Mouse (Mus musculus) ES-E14 (cell line): Measurements from ENCODE around the gene Chrna5.

Source experiments
- HCFC1 ChIP-seq: IDR thresholded peaks from 2 replicates; pipeline ENCODE4 v1.6.1; 2012; ENCODE audit warnings: low read length, inconsistent platforms, borderline replicate concordance; ENCODE audit not compliant: insufficient read depth
- MAFK ChIP-seq: IDR thresholded peaks from 2 replicates; pipeline ENCODE4 v1.6.1; 2014; ENCODE audit warnings: mild to moderate bottlenecking, low read depth, low read length, inconsistent platforms; ENCODE audit not compliant: insufficient read depth
- ZC3H11A ChIP-seq: IDR thresholded peaks from 2 replicates; pipeline ENCODE4 v1.6.1; 2012; ENCODE audit warnings: low read depth, mild to moderate bottlenecking, inconsistent platforms, low read length, borderline replicate concordance
- ZNF384 ChIP-seq: IDR thresholded peaks from 2 replicates; pipeline ENCODE4 v1.6.1; 2012; ENCODE audit warnings: low read depth, low read length, inconsistent platforms

DNA sequence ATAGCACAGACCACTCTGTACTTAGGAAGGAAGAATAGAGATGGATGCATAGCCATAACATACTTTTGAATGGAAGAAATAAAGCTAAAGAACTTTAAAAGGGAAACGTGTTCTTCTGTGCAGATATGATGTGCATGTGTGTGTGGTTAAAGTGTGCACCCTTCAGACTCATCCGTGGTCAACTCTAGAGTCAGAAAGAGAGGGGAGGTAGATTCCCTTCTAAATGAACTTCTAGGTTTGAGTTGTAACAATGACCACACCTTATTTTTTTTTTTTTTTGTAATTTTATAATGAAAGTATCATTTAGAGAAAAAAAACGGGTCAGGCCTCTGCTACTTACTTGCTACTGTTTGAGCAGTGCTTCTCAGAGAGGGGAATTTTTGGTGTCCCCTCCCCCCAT is 9.7 kb downstream of the Chrna5 start:
- TF ChIP-seq ZC3H11A (no peak), HCFC1 (no peak), MAFK (no peak), ZNF384 (no peak)
